Comparison of ENCODE assay signal across 11 mouse cellular contexts in genomic region chr4:98500182-98500581, GRCm38 (mm10).
DNase-seq lines count a peak whose midpoint lies in the region; ATAC-seq and TF ChIP-seq lines count a peak whose summit lies in the region.
"Had no signal": no experiment of that assay in that cellular context is flagged by ENCODE, and none has a peak within 500 bp of the region (broad histone marks: within the 10 kb centered on the region; RNA-seq: fewer than 3 reads in every experiment).

No protein-coding gene starts in this region.

- H3K79me2 ChIP-seq in MEL (ENCODE audit: control insufficient read depth, insufficient read depth, low read length, poor library complexity), result no peaks in the 10 kb centered on the region

- TF ChIP-seq POLR2A in kidney, adult 2 months (IDR thresholded peaks at IDR 0.05; ENCODE audit: low read depth, low read length), result no peak
- no peak for TF ChIP-seq POLR2A in MEL (IDR thresholded peaks at IDR 0.05; ENCODE audit: control insufficient read depth in 1 of 2, insufficient read depth in 1 of 2, low read depth in 1 of 2, low read length in 2 of 2, poor library complexity in 1 of 2)

- TF ChIP-seq EP300 in MEL (IDR thresholded peaks at IDR 0.05; ENCODE audit: low read depth in 1 of 2, low read length in 2 of 2), result no peak
- no peak for TF ChIP-seq EP300 in lung, postnatal 0 days (IDR thresholded peaks at IDR 0.05)

- WGBS in kidney, adult 2 months, result 69% methylated on average over 5 of the region's 5 CpGs
- 75% methylated on average over 5 of the region's 5 CpGs for WGBS in kidney, embryonic 16.5 days
- 61% methylated on average over 5 of the region's 5 CpGs for WGBS in lung, postnatal 0 days
- WGBS in forebrain, embryonic 14.5 days, result 79% methylated on average over 5 of the region's 5 CpGs
- WGBS in hindbrain, embryonic 12.5 days, result 78% methylated on average over 5 of the region's 5 CpGs

- peak; percentile 59 for TF ChIP-seq CTCF in kidney, adult 2 months (conservative IDR thresholded peaks at IDR 0.05; ENCODE audit: insufficient read depth, insufficient read length, low read depth, low read length)
- TF ChIP-seq CTCF in MEL (IDR thresholded peaks at IDR 0.05 in 2 of 3, conservative IDR thresholded peaks at IDR 0.05 in 1 of 3; ENCODE audit: control insufficient read depth in 1 of 3, insufficient read depth in 1 of 3, low read depth in 2 of 3, low read length in 3 of 3, poor library complexity in 1 of 3, severe bottlenecking in 1 of 3), result peak; percentile 58 to 61 (median 58)
- peak; percentile 68 for TF ChIP-seq CTCF in lung, postnatal 0 days (IDR thresholded peaks at IDR 0.05)

- no peaks in the 10 kb centered on the region for H3K4me1 ChIP-seq in kidney, adult 2 months (ENCODE audit: control insufficient read depth, insufficient read depth, low read length)
- H3K4me1 ChIP-seq in kidney, embryonic 16.5 days (ENCODE audit: insufficient read depth, low read length), result no peaks in the 10 kb centered on the region
- H3K4me1 ChIP-seq in MEL (ENCODE audit: control insufficient read depth in 1 of 2, insufficient read depth in 2 of 2, low read length in 2 of 2), result no peaks in the 10 kb centered on the region
- H3K4me1 ChIP-seq in lung, postnatal 0 days (ENCODE audit: insufficient read depth, low read depth, low read length), result no peaks in the 10 kb centered on the region
- no peaks in the 10 kb centered on the region for H3K4me1 ChIP-seq in forebrain, embryonic 14.5 days (ENCODE audit: control insufficient read depth, insufficient read depth, low read length)
- H3K4me1 ChIP-seq in hindbrain, embryonic 12.5 days, result no peaks in the 10 kb centered on the region
- H3K4me1 ChIP-seq: lung, embryonic 15.5 days; neural tube, embryonic 13.5 days; stomach, embryonic 15.5 days had no signal

- no peak overlapping the region for H3K4me2 ChIP-seq in kidney, embryonic 16.5 days (replicated peaks; ENCODE audit: low read depth, low read length)
- H3K4me2 ChIP-seq in lung, postnatal 0 days (replicated peaks; ENCODE audit: low read depth, low read length), result no peak overlapping the region
- H3K4me2 ChIP-seq in forebrain, embryonic 14.5 days (ENCODE audit: low read length), result no peak overlapping the region
- H3K4me2 ChIP-seq in hindbrain, embryonic 12.5 days (replicated peaks), result no peak overlapping the region
- H3K4me2 ChIP-seq: lung, embryonic 15.5 days; neural tube, embryonic 13.5 days; stomach, embryonic 15.5 days had no signal

- no peak overlapping the region for H3K27ac ChIP-seq in kidney, adult 2 months (ENCODE audit: insufficient read depth, low read depth, low read length)
- H3K27ac ChIP-seq in kidney, embryonic 16.5 days (ENCODE audit: low read length), result no peak overlapping the region
- no peak overlapping the region for H3K27ac ChIP-seq in MEL (ENCODE audit: control insufficient read depth, low read depth, low read length)
- no peak overlapping the region for H3K27ac ChIP-seq in lung, postnatal 0 days (ENCODE audit: low read length)
- no peak overlapping the region for H3K27ac ChIP-seq in forebrain, embryonic 14.5 days (ENCODE audit: low read depth, low read length)
- no peak overlapping the region for H3K27ac ChIP-seq in hindbrain, embryonic 12.5 days
- H3K27ac ChIP-seq: lung, embryonic 15.5 days; neural tube, embryonic 13.5 days; stomach, embryonic 15.5 days had no signal

- H3K36me3 ChIP-seq in kidney, adult 2 months (ENCODE audit: control insufficient read depth, insufficient read depth, low read length), result no peaks in the 10 kb centered on the region; the same call in 1 of the 2 replicates
- H3K36me3 ChIP-seq in kidney, embryonic 16.5 days (ENCODE audit: insufficient read depth, low read length), result peaks cover 8% of the 10 kb centered on the region
- no peaks in the 10 kb centered on the region for H3K36me3 ChIP-seq in MEL (ENCODE audit: control insufficient read depth in 1 of 2, insufficient read depth in 2 of 2, low read length in 2 of 2)
- H3K36me3 ChIP-seq in lung, postnatal 0 days (ENCODE audit: insufficient read depth, low read length), result no peaks in the 10 kb centered on the region
- no peaks in the 10 kb centered on the region for H3K36me3 ChIP-seq in forebrain, embryonic 14.5 days (ENCODE audit: control insufficient read depth, insufficient read depth, low read length)
- 0 out of 2 replicates have a peak, but pooled peaks cover 3% of the 10 kb centered on the region for H3K36me3 ChIP-seq in hindbrain, embryonic 12.5 days
- H3K36me3 ChIP-seq: stomach, embryonic 15.5 days had no signal

- H3K9me3 ChIP-seq in kidney, embryonic 16.5 days (ENCODE audit: low read length), result no peaks in the 10 kb centered on the region
- H3K9me3 ChIP-seq in MEL (replicated peaks; ENCODE audit: insufficient read depth, low read length), result no peaks in the 10 kb centered on the region
- H3K9me3 ChIP-seq in lung, postnatal 0 days (ENCODE audit: low read length), result no peaks in the 10 kb centered on the region
- H3K9me3 ChIP-seq in forebrain, embryonic 14.5 days (replicated peaks; ENCODE audit: control insufficient read depth, low read length), result no peaks in the 10 kb centered on the region
- H3K9me3 ChIP-seq in hindbrain, embryonic 12.5 days (replicated peaks), result no peaks in the 10 kb centered on the region
- H3K9me3 ChIP-seq: lung, embryonic 15.5 days; neural tube, embryonic 13.5 days; stomach, embryonic 15.5 days had no signal

- no peaks in the 10 kb centered on the region for H3K27me3 ChIP-seq in kidney, adult 2 months (replicated peaks; ENCODE audit: control insufficient read depth, insufficient read depth, low read length)
- no peaks in the 10 kb centered on the region for H3K27me3 ChIP-seq in kidney, embryonic 16.5 days (ENCODE audit: insufficient read depth, low read length)
- no peaks in the 10 kb centered on the region; a peak in 2 of 4 replicates for H3K27me3 ChIP-seq in MEL (ENCODE audit: control insufficient read depth in 1 of 2, insufficient read depth in 2 of 2, low read length in 2 of 2)
- H3K27me3 ChIP-seq in lung, postnatal 0 days (replicated peaks; ENCODE audit: insufficient read depth, low read length), result no peaks in the 10 kb centered on the region
- H3K27me3 ChIP-seq in forebrain, embryonic 14.5 days (replicated peaks; ENCODE audit: control insufficient read depth, insufficient read depth, low read length), result no peaks in the 10 kb centered on the region
- no peaks in the 10 kb centered on the region for H3K27me3 ChIP-seq in hindbrain, embryonic 12.5 days
- H3K27me3 ChIP-seq: lung, embryonic 15.5 days; neural tube, embryonic 13.5 days; stomach, embryonic 15.5 days had no signal

- no peak for ATAC-seq in kidney, embryonic 16.5 days (ENCODE audit: low FRiP score, low TSS enrichment)
- no peak for ATAC-seq in lung, postnatal 0 days
- ATAC-seq in forebrain, embryonic 14.5 days, result no peak
- no peak for ATAC-seq in hindbrain, embryonic 12.5 days (ENCODE audit: low FRiP score)

- no peak overlapping the region for H3K4me3 ChIP-seq in kidney, adult 2 months (ENCODE audit: insufficient read depth, low read depth, low read length)
- H3K4me3 ChIP-seq in kidney, embryonic 16.5 days (ENCODE audit: low read length), result no peak overlapping the region
- H3K4me3 ChIP-seq in MEL (ENCODE audit: control insufficient read depth in 1 of 2, insufficient read depth in 1 of 2, low read depth in 2 of 2, low read length in 2 of 2), result no peak overlapping the region
- H3K4me3 ChIP-seq in lung, postnatal 0 days (ENCODE audit: low read depth, low read length), result no peak overlapping the region
- no peak overlapping the region for H3K4me3 ChIP-seq in forebrain, embryonic 14.5 days (ENCODE audit: low read depth, low read length)
- H3K4me3 ChIP-seq in hindbrain, embryonic 12.5 days, result no peak overlapping the region
- H3K4me3 ChIP-seq: lung, embryonic 15.5 days; neural tube, embryonic 13.5 days; stomach, embryonic 15.5 days had no signal

- peak; percentile 24 for DNase-seq in kidney, adult 2 months
- peak; percentile 31 to 36 for DNase-seq in B cell, adult 2 months
- DNase-seq in MEL (ENCODE audit: low read depth, low spot score), result peak; percentile 23
- no peak for DNase-seq in lung, postnatal 0 days (ENCODE audit: low spot score)
- no peak for DNase-seq in forebrain, embryonic 14.5 days (ENCODE audit: low spot score)
- DNase-seq in ovary, adult 18-20 months (ENCODE audit: low spot score), result no peak

- TF ChIP-seq RAD21 in MEL (IDR thresholded peaks at IDR 0.05; ENCODE audit: low read depth, low read length), result peak; percentile 36

- no peak overlapping the region for H3K9ac ChIP-seq in kidney, embryonic 16.5 days (replicated peaks; ENCODE audit: low read length)
- H3K9ac ChIP-seq in MEL (ENCODE audit: control insufficient read depth, low read depth, low read length, poor library complexity, severe bottlenecking), result no peak overlapping the region
- no peak overlapping the region for H3K9ac ChIP-seq in lung, postnatal 0 days (replicated peaks; ENCODE audit: low read depth)
- no peak overlapping the region for H3K9ac ChIP-seq in forebrain, embryonic 14.5 days (ENCODE audit: low read length)
- no peak overlapping the region for H3K9ac ChIP-seq in hindbrain, embryonic 12.5 days
- H3K9ac ChIP-seq: lung, embryonic 15.5 days; neural tube, embryonic 13.5 days; stomach, embryonic 15.5 days had no signal

TF ChIP-seq in MEL, 35 proteins besides CTCF, POLR2A, EP300 and RAD21:
- no peak for TF ChIP-seq KAT2A (conservative IDR thresholded peaks at IDR 0.05; ENCODE audit: low read depth, low read length)
- TF ChIP-seq SMC3 (IDR thresholded peaks at IDR 0.05; ENCODE audit: low read depth, low read length), result peak; percentile 58

Comparison
In these comparisons a context has a peak if more than half of its experiments do, and no peak if none do; other contexts are left out.
1. DNase-seq: peak in kidney, adult 2 months (single experiment), B cell, adult 2 months (2 of 2) and MEL (single experiment); none in lung, postnatal 0 days (single experiment), forebrain, embryonic 14.5 days (single experiment) and ovary, adult 18-20 months (single experiment).
2. Peak in every context shown above with its lines, with median percentiles within 50 percentile points of each other: CTCF ChIP-seq.